Mouse (Mus musculus): Measurements from ENCODE around the gene Nasp.

GRCm38 (mm10) chr4:116627359-116627716 lies 403 bp downstream of the Nasp start:
- TF ChIP-seq CTCF (IDR thresholded peaks at IDR 0.05; ENCODE audit: extremely low read depth, insufficient read depth, insufficient read length, insufficient replicate concordance) = no peak
- TF ChIP-seq POLR2A (IDR thresholded peaks at IDR 0.05; ENCODE audit: low read depth, low read length) = peak; percentile 81
